Mouse (Mus musculus) C2C12 (cell line): ENCODE data around the gene 4930558K02Rik. TPM values are rescaled to one million over a fixed set of nuclear protein-coding genes. Genes with fewer than 3 reads are reported as not detected.

ENCODE experiments used
- H3K27me3 ChIP-seq: one replicate; pipeline ENCODE4 v1.6.1; 2011; ENCODE audit not compliant: control insufficient read depth, insufficient read depth, insufficient read length
- H3K36me3 ChIP-seq: one replicate; pipeline ENCODE4 v1.6.1; 2011; ENCODE audit not compliant: control insufficient read depth, insufficient read depth
- H3K4me3 ChIP-seq: one replicate; pipeline ENCODE4 v1.5.1; 2011; ENCODE audit warnings: mild to moderate bottlenecking, control low read depth; ENCODE audit not compliant: poor library complexity, insufficient read depth, severe bottlenecking
- H3K79me2 ChIP-seq: one replicate; pipeline ENCODE4 v1.6.1; 2011; ENCODE audit not compliant: control insufficient read depth, insufficient read depth
- H3K79me3 ChIP-seq: one replicate; pipeline ENCODE4 v1.6.1; 2011; ENCODE audit warnings: low read depth, control low read depth
- H3ac ChIP-seq: one replicate; pipeline ENCODE3; 2011; ENCODE audit warnings: low read depth; ENCODE audit not compliant: control insufficient read depth, insufficient read length
- CEBPB ChIP-seq: IDR thresholded peaks from one replicate; pipeline ENCODE4 v1.6.1; 2011; ENCODE audit warnings: low read depth, mild to moderate bottlenecking, control low read depth, moderate library complexity
- CTCF ChIP-seq: IDR thresholded peaks from one replicate; pipeline ENCODE4 v1.5.1; 2011; ENCODE audit not compliant: control insufficient read depth, insufficient read depth, insufficient read length
- FOSL1 ChIP-seq: IDR thresholded peaks from one replicate; pipeline ENCODE4 v1.8.0; 2011; ENCODE audit warnings: mild to moderate bottlenecking, low read length; ENCODE audit not compliant: poor library complexity, insufficient read depth, severe bottlenecking
- MAX ChIP-seq: IDR thresholded peaks from one replicate; pipeline ENCODE4 v1.6.1; 2011; ENCODE audit warnings: mild to moderate bottlenecking, control low read depth
- MYOD1 ChIP-seq: IDR thresholded peaks from one replicate; pipeline ENCODE4 v1.6.1; 2011; ENCODE audit warnings: low read depth; ENCODE audit not compliant: control insufficient read depth, insufficient read length
- MYOG ChIP-seq: IDR thresholded peaks from one replicate; pipeline ENCODE4 v1.6.1; 2011; ENCODE audit not compliant: control insufficient read depth, insufficient read length; ENCODE audit errors: extremely low read depth
- USF1 ChIP-seq: IDR thresholded peaks from one replicate; pipeline ENCODE4 v1.6.1; 2011; ENCODE audit warnings: low read depth, mild to moderate bottlenecking, control low read depth, moderate library complexity
- long read RNA-seq, 2 experiments: library from polyadenylated mRNA; unstranded; transcript quantifications; one replicate each; pipeline ENCODE4 v2.0.0; 2019 to 2020
- polyA plus RNA-seq: library from polyadenylated mRNA; unstranded; fragments of >200 nt; fragmentation: generic; extraction: Trizol; gene quantifications from one replicate; pipeline ENCODE4 v1.2.1, GENCODE M21; 2012; ENCODE audit warnings: missing spikeins

The 4930558K02Rik gene
- not detected for polyA plus RNA-seq
- long read RNA-seq, experiment 1 = 0 reads
- long read RNA-seq, experiment 2 = 0 reads

- Histone ChIP-seq H3K4me3 (no peak within 1 kb of the TSS), H3ac (no peak within 1 kb of the TSS), H3K27me3 (no peaks in the 10 kb centered on the region), H3K36me3 (no peaks in the 10 kb centered on the region), H3K79me3 (no peaks in the 10 kb centered on the region), H3K79me2 (no peaks in the 10 kb centered on the region)
- TF ChIP-seq MAX (no peak), MYOD1 (no peak), CTCF (no peak), FOSL1 (no peak), MYOG (no peak), USF1 (no peak), CEBPB (no peak)
Measured at GRCm38 (mm10) chr1:161979536-161979935, at the start of gene 4930558K02Rik. 4930558K02Rik (minus strand) TSS chr1:161979636.

GRCm38 (mm10) chr1:162023681-162024270, 44.3 kb upstream of the 4930558K02Rik start:
- Histone ChIP-seq H3ac (no peak overlapping the region), H3K79me3 (no peaks in the 10 kb centered on the region)

GRCm38 (mm10) chr1:162020766-162021165, 41.3 kb upstream of the 4930558K02Rik start:
- Histone ChIP-seq H3K4me3 (no peak overlapping the region), H3K27me3 (no peaks in the 10 kb centered on the region), H3K36me3 (no peaks in the 10 kb centered on the region), H3ac (no peak overlapping the region), H3K79me3 (no peaks in the 10 kb centered on the region), H3K79me2 (no peaks in the 10 kb centered on the region)
- no peak for TF ChIP-seq MYOD1
- no peak for TF ChIP-seq CTCF
- TF ChIP-seq CEBPB = no peak
- no peak for TF ChIP-seq MYOG
- no peak for TF ChIP-seq FOSL1
- no peak for TF ChIP-seq MAX
- no peak for TF ChIP-seq USF1

More at GRCm38 (mm10) chr1:162023681-162024270, 44.3 kb upstream of the 4930558K02Rik start:
- no peak for TF ChIP-seq MYOD1
- no peak for TF ChIP-seq MYOG
- TF ChIP-seq FOSL1 = no peak
- TF ChIP-seq MAX = no peak
- no peak for TF ChIP-seq CTCF
- no peak for TF ChIP-seq CEBPB
- no peak for TF ChIP-seq USF1
- Histone ChIP-seq H3K36me3 (no peaks in the 10 kb centered on the region), H3K27me3 (no peaks in the 10 kb centered on the region), H3K4me3 (no peak overlapping the region), H3K79me2 (no peaks in the 10 kb centered on the region)

GRCm38 (mm10) chr1:162020303-162020731, 40.9 kb upstream of the 4930558K02Rik start:
- H3K4me3 ChIP-seq = no peak overlapping the region

GRCm38 (mm10) chr1:162018601-162018977, 39.2 kb upstream of the 4930558K02Rik start:
- Histone ChIP-seq H3K36me3 (no peaks in the 10 kb centered on the region), H3K79me3 (no peaks in the 10 kb centered on the region), H3K79me2 (no peaks in the 10 kb centered on the region), H3K4me3 (no peak overlapping the region), H3ac (no peak overlapping the region), H3K27me3 (no peaks in the 10 kb centered on the region)
- peak; percentile 27 for TF ChIP-seq CEBPB
- no peak for TF ChIP-seq FOSL1

More at GRCm38 (mm10) chr1:162020303-162020731, 40.9 kb upstream of the 4930558K02Rik start:
- no peak overlapping the region for H3ac ChIP-seq
- no peaks in the 10 kb centered on the region for H3K36me3 ChIP-seq
- H3K79me3 ChIP-seq = no peaks in the 10 kb centered on the region
- no peaks in the 10 kb centered on the region for H3K79me2 ChIP-seq
- H3K27me3 ChIP-seq = no peaks in the 10 kb centered on the region
- TF ChIP-seq MYOD1 = no peak
- no peak for TF ChIP-seq MYOG
- no peak for TF ChIP-seq MAX

- Histone ChIP-seq H3K27me3 (no peaks in the 10 kb centered on the region), H3K79me2 (no peaks in the 10 kb centered on the region), H3K79me3 (no peaks in the 10 kb centered on the region), H3ac (no peak overlapping the region), H3K36me3 (no peaks in the 10 kb centered on the region), H3K4me3 (no peak overlapping the region)
- TF ChIP-seq FOSL1 (no peak), USF1 (no peak), MYOD1 (no peak), MYOG (no peak), MAX (no peak), CTCF (no peak), CEBPB (no peak)
Measured at GRCm38 (mm10) chr1:162017975-162018600, 38.7 kb upstream of the 4930558K02Rik start.
